Mouse (Mus musculus): ENCODE measurements around the gene Cisd2. TPM values are rescaled to one million over a fixed set of nuclear protein-coding genes. Genes with fewer than 3 reads are reported as not detected.

Cisd2 gene
- total RNA-seq (2021) = 10 to 100 TPM; 34.9 to 39.1 TPM
- long read RNA-seq, transcript Cisd2-201 (3 exons, 3,361 nt) = major isoform, 53 of 58 reads
- long read RNA-seq, partial matches to known transcripts = 0 of 58 reads
- long read RNA-seq, other reads (novel, unspliced or antisense) = 3 of 58 reads

- DNase-seq (ENCODE audit: low spot score in 2 of 2) = peak in 1 of 2 experiments; percentile 8
Observed at GRCm38 (mm10) chr3:135423608-135424212, at the start of gene Cisd2. TSS of gene Cisd2 (minus strand) at chr3:135423925.

GRCm38 (mm10) chr3:135470823-135471222, 47.1 kb upstream of the Cisd2 start:
- no peak for DNase-seq (ENCODE audit: low spot score in 2 of 2)

GRCm38 (mm10) chr3:135469974-135470373, 46.2 kb upstream of the Cisd2 start:
- DNase-seq (ENCODE audit: low spot score in 2 of 2) = peak; percentile 47 to 55

- no peak for DNase-seq (ENCODE audit: low spot score in 2 of 2)
Observed at GRCm38 (mm10) chr3:135469146-135469545, 45.4 kb upstream of the Cisd2 start.

GRCm38 (mm10) chr3:135468402-135468801, 44.7 kb upstream of the Cisd2 start:
- DNase-seq (ENCODE audit: low spot score in 2 of 2) = no peak

- DNase-seq (ENCODE audit: low spot score in 2 of 2) = no peak
Observed at GRCm38 (mm10) chr3:135458981-135459380, 35.3 kb upstream of the Cisd2 start.

GRCm38 (mm10) chr3:135444930-135445329, 21.2 kb upstream of the Cisd2 start:
- no peak for DNase-seq (ENCODE audit: low spot score in 2 of 2)

- no peak for DNase-seq (ENCODE audit: low spot score in 2 of 2)
Observed at GRCm38 (mm10) chr3:135440621-135441020, 16.9 kb upstream of the Cisd2 start.

GRCm38 (mm10) chr3:135440221-135440620, 16.5 kb upstream of the Cisd2 start:
- DNase-seq (ENCODE audit: low spot score in 2 of 2) = peak; percentile 17 to 27

- DNase-seq (ENCODE audit: low spot score in 2 of 2) = no peak
Observed at GRCm38 (mm10) chr3:135439651-135440050, 15.9 kb upstream of the Cisd2 start.

GRCm38 (mm10) chr3:135438913-135439531, 15.3 kb upstream of the Cisd2 start:
- DNase-seq (ENCODE audit: low spot score in 2 of 2) = peak; percentile 74 to 82

GRCm38 (mm10) chr3:135438531-135438912, 14.8 kb upstream of the Cisd2 start:
- DNase-seq (ENCODE audit: low spot score in 2 of 2) = peak; percentile 98

GRCm38 (mm10) chr3:135437758-135438495, 14.2 kb upstream of the Cisd2 start, which contains the start of gene Ube2d3:
TSS of gene Ube2d3 (plus strand) at chr3:135438149.
- peak; percentile 98 to 99 for DNase-seq (ENCODE audit: low spot score in 2 of 2)

GRCm38 (mm10) chr3:135436901-135437616, 13.3 kb upstream of the Cisd2 start:
- no peak for DNase-seq (ENCODE audit: low spot score in 2 of 2)

GRCm38 (mm10) chr3:135422856-135423607, 693 bp downstream of the Cisd2 start:
- peak; percentile 84 to 91 for DNase-seq (ENCODE audit: low spot score in 2 of 2)

- DNase-seq (ENCODE audit: low spot score in 2 of 2) = no peak
Observed at GRCm38 (mm10) chr3:135422232-135422855, 1.4 kb downstream of the Cisd2 start.

GRCm38 (mm10) chr3:135421310-135421594, 2.5 kb downstream of the Cisd2 start:
- no peak for DNase-seq (ENCODE audit: low spot score in 2 of 2)

GRCm38 (mm10) chr3:135420542-135421309, 3.0 kb downstream of the Cisd2 start:
- DNase-seq (ENCODE audit: low spot score in 2 of 2) = peak in 1 of 2 experiments; percentile 3

- DNase-seq (ENCODE audit: low spot score in 2 of 2) = no peak
Observed at GRCm38 (mm10) chr3:135417799-135418198, 5.9 kb downstream of the Cisd2 start.

- DNase-seq (ENCODE audit: low spot score in 2 of 2) = no peak
Observed at GRCm38 (mm10) chr3:135417245-135417644, 6.5 kb downstream of the Cisd2 start.

Measured in layer of hippocampus, postnatal 10 days (tissue).